Mouse (Mus musculus): ENCODE results near the gene Oxa1l. TPM values are rescaled to one million over a fixed set of nuclear protein-coding genes. Genes with fewer than 3 reads are reported as not detected.
A peak's percentile ranks its signal among the peaks of the same experiment; 100 is the strongest.

Oxa1l gene
- total RNA-seq, 2 experiments from 2014 or later: 14.0 to 21.0 TPM

DNA sequence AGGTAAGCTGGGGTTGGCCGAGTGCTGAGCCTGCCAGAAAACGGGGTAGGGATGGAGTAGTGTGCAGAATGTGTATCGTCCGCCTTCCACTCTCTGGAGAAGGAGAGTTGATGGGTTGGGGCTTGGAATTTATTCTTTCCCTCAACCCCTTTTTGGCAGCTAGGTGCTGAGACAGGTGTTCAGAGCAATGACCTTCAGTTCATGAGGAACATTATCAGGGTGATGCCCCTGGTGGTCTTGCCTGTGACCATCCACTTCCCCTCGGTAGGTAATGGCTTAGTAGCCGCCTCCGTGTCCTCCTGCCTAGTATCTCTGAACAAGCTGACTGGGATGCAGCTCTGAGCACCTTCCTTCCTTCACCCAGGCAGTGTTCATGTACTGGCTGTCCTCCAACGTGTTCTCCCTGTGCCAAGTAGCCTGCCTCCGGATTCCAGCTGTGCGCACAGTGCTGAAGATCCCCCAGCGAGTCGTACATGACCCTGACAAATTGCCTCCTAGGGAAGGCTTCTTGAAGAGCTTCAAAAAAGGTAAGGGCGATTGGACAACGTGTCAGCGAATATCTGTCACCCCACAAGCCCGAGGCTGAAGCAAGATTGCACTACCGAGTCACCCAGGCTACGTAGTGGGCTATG lies 6.9 kb downstream of the Oxa1l start:
- no peak for ATAC-seq (replicated peaks; ENCODE audit: low FRiP score, poor library complexity, severe bottlenecking)

GRCm38 (mm10) chr14:54369372-54369771 lies 8.7 kb downstream of the Oxa1l start:
- no peak for ATAC-seq (replicated peaks; ENCODE audit: low FRiP score, poor library complexity, severe bottlenecking)

GRCm38 (mm10) chr14:54370595-54370994 lies 10.0 kb downstream of the Oxa1l start:
- no peak for ATAC-seq (replicated peaks; ENCODE audit: low FRiP score, poor library complexity, severe bottlenecking)

- ATAC-seq (replicated peaks; ENCODE audit: low FRiP score, poor library complexity, severe bottlenecking): no peak
Observed at GRCm38 (mm10) chr14:54371460-54371859, 10.8 kb downstream of the Oxa1l start.

DNA sequence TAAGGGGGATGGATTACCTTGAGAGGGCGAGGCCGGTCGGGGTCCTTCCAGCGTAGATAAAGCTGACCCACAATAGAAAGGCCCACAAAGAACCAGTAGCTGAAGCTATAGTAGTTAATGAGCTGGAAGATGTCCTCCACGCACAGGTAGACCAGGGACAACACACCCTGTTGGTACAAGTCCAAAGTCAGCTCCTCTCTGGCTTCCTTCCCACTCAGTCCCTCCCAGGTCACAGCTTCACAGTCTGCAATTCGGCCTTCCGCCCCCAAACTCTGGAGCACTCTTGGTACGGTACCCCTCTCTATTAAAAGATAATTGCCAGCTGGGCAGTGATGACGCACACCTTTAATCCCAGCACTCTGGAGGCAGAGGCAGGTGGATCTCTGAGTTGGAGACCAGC lies 12.3 kb downstream of the Oxa1l start:
- ATAC-seq (replicated peaks; ENCODE audit: low FRiP score, poor library complexity, severe bottlenecking): no peak

GRCm38 (mm10) chr14:54375916-54376315 lies 15.3 kb downstream of the Oxa1l start:
- peak; percentile 61; the same call in 1 of the 2 replicates for ATAC-seq (replicated peaks; ENCODE audit: low FRiP score, poor library complexity, severe bottlenecking)

DNA sequence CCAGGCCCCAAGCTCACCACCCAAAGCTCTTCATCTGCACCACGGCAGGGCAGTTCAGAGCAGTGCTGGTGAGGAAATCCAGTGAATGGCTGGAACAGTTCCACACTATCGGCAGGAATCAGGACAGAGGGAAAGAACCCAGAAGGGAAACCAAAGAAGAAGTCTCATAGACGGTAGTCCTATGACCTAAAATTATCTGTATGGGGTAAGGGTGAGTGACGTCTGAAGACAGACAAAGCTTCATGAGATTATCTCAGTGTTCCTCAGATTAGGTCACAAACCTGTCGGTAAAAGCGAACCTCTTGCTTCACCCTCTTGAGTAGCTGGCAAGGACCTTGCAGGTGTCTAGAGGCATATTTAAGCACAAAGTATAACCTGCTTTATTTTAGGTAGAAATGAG lies 16.5 kb downstream of the Oxa1l start:
- no peak for ATAC-seq (replicated peaks; ENCODE audit: low FRiP score, poor library complexity, severe bottlenecking)

DNA sequence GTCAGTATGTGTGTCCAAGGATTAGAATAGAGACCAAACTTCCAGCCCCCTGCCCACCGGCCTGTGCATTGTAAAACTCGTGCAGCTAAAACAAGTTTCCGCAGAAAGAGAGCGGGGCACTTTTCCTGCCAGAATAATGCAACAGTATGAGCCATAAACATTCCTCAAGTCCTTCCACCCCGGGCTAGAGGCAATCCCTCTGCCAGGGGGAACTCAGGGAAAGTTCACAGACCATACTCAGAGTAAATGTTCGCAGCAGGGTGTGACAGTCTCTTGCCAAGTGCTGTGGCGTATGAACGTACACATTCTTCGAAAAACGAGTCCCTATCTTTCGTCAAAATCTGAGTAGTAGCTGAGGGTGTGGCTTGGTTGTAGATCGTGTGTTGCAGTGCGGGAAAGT lies 18.9 kb downstream of the Oxa1l start:
- no peak for ATAC-seq (replicated peaks; ENCODE audit: low FRiP score, poor library complexity, severe bottlenecking)

DNA sequence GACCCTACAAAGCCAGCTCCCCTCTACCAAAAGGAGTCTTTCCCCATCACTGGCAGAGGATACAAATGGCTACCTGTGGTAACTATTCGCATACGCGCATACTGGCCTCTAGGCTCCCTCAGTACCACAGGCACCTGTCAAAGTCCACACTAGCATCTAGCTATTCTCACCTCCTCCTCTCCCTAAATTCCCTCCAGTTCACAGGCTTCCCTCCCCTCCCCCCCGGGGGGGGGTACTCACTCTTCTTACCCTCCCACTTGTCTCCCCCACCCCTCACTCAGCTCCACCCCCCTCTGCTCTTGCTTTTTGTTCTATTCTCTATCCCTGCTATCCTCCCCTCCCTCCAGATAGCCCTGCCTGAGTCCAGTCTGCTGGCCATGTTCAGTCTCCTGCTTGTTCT lies 20.0 kb downstream of the Oxa1l start:
- ATAC-seq (replicated peaks; ENCODE audit: low FRiP score, poor library complexity, severe bottlenecking): no peak

GRCm38 (mm10) chr14:54381816-54382215 lies 21.2 kb downstream of the Oxa1l start:
- no peak for ATAC-seq (replicated peaks; ENCODE audit: low FRiP score, poor library complexity, severe bottlenecking)

- ATAC-seq (replicated peaks; ENCODE audit: low FRiP score, poor library complexity, severe bottlenecking): no peak
Observed at GRCm38 (mm10) chr14:54382641-54383040, 22.0 kb downstream of the Oxa1l start.

DNA sequence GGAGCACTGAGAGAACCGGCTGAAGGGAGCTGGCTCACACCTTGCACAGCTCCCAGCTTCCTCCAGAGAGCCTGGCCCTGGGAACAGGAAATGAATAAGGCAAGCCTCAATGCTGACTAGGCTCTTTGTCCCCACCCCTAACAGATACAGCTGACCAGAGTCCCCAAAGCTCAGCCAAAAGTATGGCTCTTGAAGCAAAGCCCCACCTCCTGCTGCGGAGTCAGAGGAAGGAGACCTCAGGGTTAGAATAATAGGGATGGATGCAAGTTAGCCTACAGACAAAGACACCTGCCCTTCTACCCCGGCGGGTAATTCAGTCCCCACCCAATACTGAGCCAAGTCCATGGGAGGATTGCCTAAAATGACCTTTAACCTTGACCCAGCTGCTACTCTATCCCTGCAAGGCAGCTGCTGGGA lies 22.7 kb downstream of the Oxa1l start:
- no peak for ATAC-seq (replicated peaks; ENCODE audit: low FRiP score, poor library complexity, severe bottlenecking)

GRCm38 (mm10) chr14:54384396-54384795 lies 23.8 kb downstream of the Oxa1l start:
- ATAC-seq (replicated peaks; ENCODE audit: low FRiP score, poor library complexity, severe bottlenecking): 0 out of 2 replicates have a peak, but pooled peaks have one; percentile 35

GRCm38 (mm10) chr14:54385968-54386618 lies 25.5 kb downstream of the Oxa1l start:
- ATAC-seq (replicated peaks; ENCODE audit: low FRiP score, poor library complexity, severe bottlenecking): no peak

GRCm38 (mm10) chr14:54387546-54387945 lies 26.9 kb downstream of the Oxa1l start:
- ATAC-seq (replicated peaks; ENCODE audit: low FRiP score, poor library complexity, severe bottlenecking): no peak

DNA sequence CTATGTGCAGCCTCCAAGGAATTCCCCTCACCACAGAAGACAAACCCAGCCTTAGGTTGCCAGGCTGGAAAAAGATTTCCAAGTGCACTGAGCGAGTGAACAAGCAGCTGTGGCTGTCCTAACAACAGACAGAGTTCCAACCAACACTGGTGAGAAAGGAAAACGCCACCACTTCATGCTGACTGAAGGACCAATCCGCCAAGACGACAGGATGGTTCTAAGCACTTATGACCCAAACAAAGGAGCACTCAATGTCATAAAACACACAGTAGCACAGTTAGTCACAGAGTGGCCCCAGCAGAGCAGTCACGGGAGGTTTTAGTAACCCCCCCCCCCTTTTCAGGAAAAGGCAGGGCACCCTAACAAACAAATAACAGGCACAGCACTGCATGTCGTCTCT lies 30.2 kb downstream of the Oxa1l start:
- ATAC-seq (replicated peaks; ENCODE audit: low FRiP score, poor library complexity, severe bottlenecking): no peak

DNA sequence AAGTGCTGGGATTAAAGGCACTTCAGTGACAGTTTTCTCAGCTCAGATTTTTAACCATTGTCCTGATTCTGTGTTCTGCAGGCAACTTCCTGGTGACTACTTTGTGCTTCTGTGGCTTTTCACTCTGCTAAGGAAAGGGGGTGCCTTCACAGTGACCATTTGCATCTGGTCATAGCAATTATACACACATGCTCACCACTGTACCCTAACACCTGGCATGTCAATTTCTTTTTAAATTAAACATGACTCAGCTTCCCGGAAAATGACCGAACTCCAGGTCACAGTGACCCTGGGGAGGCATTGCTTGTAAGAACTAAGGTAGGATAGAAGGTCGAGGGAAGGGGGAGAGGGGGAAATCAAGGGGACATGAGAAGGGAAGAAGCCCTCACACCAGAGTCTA lies 33.2 kb downstream of the Oxa1l start:
- ATAC-seq (replicated peaks; ENCODE audit: low FRiP score, poor library complexity, severe bottlenecking): no peak

- ATAC-seq (replicated peaks; ENCODE audit: low FRiP score, poor library complexity, severe bottlenecking): no peak
Observed at GRCm38 (mm10) chr14:54394309-54394708, 33.7 kb downstream of the Oxa1l start.

GRCm38 (mm10) chr14:54396685-54397084 lies 36.1 kb downstream of the Oxa1l start:
- no peak for ATAC-seq (replicated peaks; ENCODE audit: low FRiP score, poor library complexity, severe bottlenecking)

- ATAC-seq (replicated peaks; ENCODE audit: low FRiP score, poor library complexity, severe bottlenecking): no peak
Observed at GRCm38 (mm10) chr14:54397872-54398527, 37.4 kb downstream of the Oxa1l start.

- ATAC-seq (replicated peaks; ENCODE audit: low FRiP score, poor library complexity, severe bottlenecking): no peak
Observed at GRCm38 (mm10) chr14:54398528-54398916, 37.9 kb downstream of the Oxa1l start.

Measured in erythroid progenitor cell, adult 5-6 weeks (primary cell).